Mouse (Mus musculus) kidney, postnatal 4 days (tissue): Measurements from ENCODE around the gene C530008M17Rik.
A peak's percentile ranks its signal among the peaks of the same experiment; 100 is the strongest.
"Not testable (repeated sequence)": the region's sequence is repeated elsewhere in the genome, so short reads cannot be mapped to it uniquely, and the experiment has no call there.

Experiments used
- DNase-seq, 2 experiments: peaks; one replicate each; pipeline ENCODE4 v3.0.0; 2021; ENCODE audit warnings: mixed read lengths in 2 of 2

Gene C530008M17Rik

DNA sequence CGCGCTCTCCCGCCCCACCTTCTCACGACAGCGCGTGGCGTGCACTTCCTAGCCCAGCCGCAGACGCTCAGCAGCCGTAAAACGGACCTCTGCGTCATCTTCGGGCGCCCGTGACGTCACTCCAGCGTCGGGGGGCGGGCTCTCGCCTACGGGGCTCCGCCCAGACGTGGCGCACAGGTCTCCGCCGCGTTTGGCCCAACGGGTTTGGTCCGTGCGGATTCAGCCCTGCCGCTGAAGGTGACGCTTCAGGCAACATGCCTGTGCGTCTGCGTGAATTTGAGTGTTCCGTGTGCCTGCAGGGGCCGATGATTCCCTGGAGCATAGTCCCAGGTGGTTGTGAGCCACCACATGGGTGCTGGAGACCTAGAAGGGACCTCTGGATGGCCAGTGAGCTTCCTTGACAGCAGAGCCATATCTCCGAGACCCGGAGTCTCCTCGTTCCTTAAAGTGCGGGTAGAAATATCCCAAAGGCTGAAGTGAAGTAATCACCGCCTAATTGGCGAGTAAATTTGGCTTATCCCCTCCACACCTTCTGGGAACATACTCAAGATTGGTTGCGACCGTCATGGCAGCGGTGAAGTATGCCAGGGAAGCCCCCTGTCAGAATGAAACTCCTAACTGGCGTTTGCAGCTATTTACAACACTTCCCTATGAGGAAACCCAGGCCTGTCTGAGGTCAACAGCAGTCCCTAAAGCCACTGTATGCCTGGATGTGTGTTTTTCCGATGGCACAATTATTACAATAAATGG is 249.3 kb downstream of the C530008M17Rik start, which contains the start of gene Aasdh:
Gene Aasdh, minus strand, starts transcription at position 110 of the 750 bp plus-strand sequence.
- DNase-seq, result peak; percentile 98 to 99

GRCm38 (mm10) chr5:76906155-76906499 is 249.8 kb downstream of the C530008M17Rik start:
- no peak for DNase-seq

DNA sequence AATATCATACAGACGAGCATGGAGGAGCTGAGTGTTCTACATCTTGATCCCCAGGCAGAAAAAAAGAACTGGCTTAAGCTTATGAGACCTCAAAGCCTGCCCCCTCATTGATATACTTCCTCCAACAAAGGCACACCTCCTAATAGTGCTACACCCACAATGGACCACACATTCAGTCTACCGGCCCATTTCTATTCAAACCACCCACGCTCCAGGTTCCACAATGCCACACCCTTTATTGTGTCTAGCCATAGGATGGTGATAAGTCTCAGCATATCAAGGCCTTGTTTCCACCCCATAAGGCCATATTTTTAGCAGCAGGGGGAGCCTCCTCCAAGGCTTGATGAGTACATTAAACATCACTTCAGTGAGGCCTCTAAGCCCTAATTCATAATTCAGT is 254.5 kb downstream of the C530008M17Rik start:
- no peak for DNase-seq

DNA sequence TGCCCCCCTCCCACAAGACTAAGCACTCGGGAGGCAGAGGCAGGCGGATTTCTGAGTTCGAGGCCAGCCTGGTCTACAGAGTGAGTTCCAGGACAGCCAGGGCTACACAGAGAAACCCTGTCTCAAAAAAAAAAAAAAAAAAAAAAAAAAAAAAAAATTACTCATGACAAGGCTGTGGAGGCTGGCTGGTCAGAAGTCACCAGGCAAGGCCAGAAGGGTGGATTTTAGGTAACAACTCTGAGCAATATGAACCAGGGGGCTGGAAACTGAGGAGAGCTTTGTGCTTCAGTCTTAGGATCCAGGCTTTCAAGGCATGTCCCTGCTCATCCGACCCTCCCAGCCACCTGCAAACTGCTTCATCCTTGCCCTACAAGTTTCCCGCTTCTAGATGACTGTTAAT is 256.2 kb downstream of the C530008M17Rik start:
- not testable (repeated sequence) for DNase-seq

DNA sequence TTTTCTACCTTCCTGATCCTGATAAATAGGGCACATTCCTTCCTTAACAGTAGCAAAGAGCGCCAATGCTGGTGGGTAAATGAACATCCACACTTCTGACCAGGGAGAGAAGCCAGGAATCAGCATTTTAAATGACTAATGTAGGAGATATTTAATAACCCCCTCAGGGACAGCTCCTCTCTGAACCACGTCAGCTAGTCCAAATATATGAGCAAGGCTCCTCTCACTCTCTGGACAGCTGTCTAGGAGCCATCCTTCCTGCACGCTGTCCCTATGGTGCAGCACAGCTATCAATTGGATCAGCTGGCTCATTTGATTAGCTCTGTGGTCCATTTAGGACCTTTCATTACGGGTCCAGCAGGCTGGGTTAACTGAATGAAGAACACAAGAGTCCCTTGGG is 266.5 kb downstream of the C530008M17Rik start:
- no peak for DNase-seq
